Comparison of ENCODE assay signal across 8 mouse cellular contexts in genomic region chr11:103722040-103722481, GRCm38 (mm10). TPM values are rescaled to one million over a fixed set of nuclear protein-coding genes. Genes with fewer than 3 reads are reported as not detected.
DNase-seq lines count a peak whose midpoint lies in the region; ATAC-seq and TF ChIP-seq lines count a peak whose summit lies in the region.
"Had no signal": no experiment of that assay in that cellular context is flagged by ENCODE, and none has a peak within 500 bp of the region (broad histone marks: within the 10 kb centered on the region; RNA-seq: fewer than 3 reads in every experiment).

No protein-coding gene starts in this region.

- no peaks in the 10 kb centered on the region for H3K27me3 ChIP-seq in limb, embryonic 11.5 days (ENCODE audit: control insufficient read depth, insufficient read depth, low read length)

- H3K4me2 ChIP-seq in limb, embryonic 11.5 days (ENCODE audit: low read depth, severe bottlenecking): no peak overlapping the region; the same call in 1 of the 2 replicates

- no peak for TF ChIP-seq CTCF in brain, embryonic 14.5 days (IDR thresholded peaks at IDR 0.05; ENCODE audit: borderline replicate concordance, extremely low read depth, insufficient read depth, insufficient read length)

- whole genome bisulfite sequencing in limb, embryonic 11.5 days: 19% methylated on average over 9 of the region's 9 CpGs

- H3K27ac ChIP-seq in limb, embryonic 11.5 days (replicated peaks; ENCODE audit: low read depth, low read length): no peak overlapping the region

- no peak for TF ChIP-seq POLR2A in brain, embryonic 14.5 days (IDR thresholded peaks at IDR 0.05; ENCODE audit: borderline replicate concordance, extremely low read depth, insufficient read depth, insufficient read length, poor library complexity, severe bottlenecking)

- DNase-seq in brain, embryonic 14.5 days (ENCODE audit: low read depth): peak; percentile 80
- DNase-seq in cerebellum, adult 8-10 months: peak; percentile 31
- DNase-seq in heart, postnatal 4 days: peak; percentile 11
- DNase-seq in limb, embryonic 11.5 days (ENCODE audit: low spot score): peak; percentile 37
- no peak for DNase-seq in urinary bladder, postnatal 14 days (ENCODE audit: low spot score)
- DNase-seq in frontal cortex, postnatal 14 days (ENCODE audit: low spot score in 2 of 2): no peak
- no peak for DNase-seq in urinary bladder, postnatal 4 days (ENCODE audit: low spot score in 2 of 2)

- H3K9ac ChIP-seq in limb, embryonic 11.5 days (ENCODE audit: low read length): no peak overlapping the region

- no peaks in the 10 kb centered on the region for H3K36me3 ChIP-seq in limb, embryonic 11.5 days (ENCODE audit: control insufficient read depth, insufficient read depth, low read length)

- H3K9me3 ChIP-seq in limb, embryonic 11.5 days (ENCODE audit: control insufficient read depth, low read length): no peaks in the 10 kb centered on the region

- no peak overlapping the region for H3K4me3 ChIP-seq in limb, embryonic 11.5 days (ENCODE audit: low read depth, low read length)

- peaks cover 3% of the 10 kb centered on the region; the same call in 1 of the 2 replicates for H3K4me1 ChIP-seq in limb, embryonic 11.5 days (ENCODE audit: control insufficient read depth, insufficient read depth, low read length)

- no peak for ATAC-seq in limb, embryonic 11.5 days (ENCODE audit: insufficient number of reproducible peaks, low FRiP score, low TSS enrichment, low read depth)

RNA-seq across cellular contexts. Expression of gene Gosr2, which starts 24.4 kb away (rescaled TPM):
- polyA plus RNA-seq in brain, embryonic 14.5 days (2012; rRNA removed): 98.0 and 108 TPM in 2 replicates
- total RNA-seq in heart, postnatal 4 days (2021): 10 to 100 TPM; 60.0 to 62.1 TPM
- 83.2 and 86.7 TPM in 2 replicates for polyA plus RNA-seq in limb, embryonic 11.5 days (2014; fragmentation: Nextera tagmentation; extraction: Ambion mirVana)

RNA-seq across cellular contexts. Expression of gene Wnt9b, which starts 27.6 kb away (rescaled TPM):
- 0.34 and 0.56 TPM in 2 replicates for polyA plus RNA-seq in brain, embryonic 14.5 days (2012; rRNA removed)
- 1 to 10 TPM; 1.0 to 1.2 TPM for total RNA-seq in heart, postnatal 4 days (2021)
- 0.73 and 1.0 TPM in 2 replicates for polyA plus RNA-seq in limb, embryonic 11.5 days (2014; fragmentation: Nextera tagmentation; extraction: Ambion mirVana)

RNA-seq across cellular contexts. Expression of gene Wnt3, which starts 51.9 kb away (rescaled TPM):
- polyA plus RNA-seq in brain, embryonic 14.5 days (2012; rRNA removed): 8.6 and 11.4 TPM in 2 replicates
- not detected for total RNA-seq in heart, postnatal 4 days (2021)
- polyA plus RNA-seq in limb, embryonic 11.5 days (2014; fragmentation: Nextera tagmentation; extraction: Ambion mirVana): 5.1 and 6.1 TPM in 2 replicates
- polyA plus RNA-seq: liver, embryonic 16.5 days had no signal

Comparison
In these comparisons a context has a peak if more than half of its experiments do, and no peak if none do; other contexts are left out.
1. DNase-seq: peak in brain, embryonic 14.5 days (single experiment), cerebellum, adult 8-10 months (single experiment), heart, postnatal 4 days (single experiment) and limb, embryonic 11.5 days (single experiment); none in urinary bladder, postnatal 14 days (single experiment), frontal cortex, postnatal 14 days (0 of 2) and urinary bladder, postnatal 4 days (0 of 2).